Mouse (Mus musculus) liver, embryonic 16.5 days (tissue): Measurements from ENCODE around the gene Impdh1. TPM values are rescaled to one million over a fixed set of nuclear protein-coding genes. Genes with fewer than 3 reads are reported as not detected.

Source experiments
- ATAC-seq: fragments of 200-750 bp; cut with Nextera tagmentation; 2 replicates; pipeline ENCODE4 v1.8.0; 2017; ENCODE audit warnings: low read depth, mild to moderate bottlenecking, moderate number of reproducible peaks, moderate library complexity
- H3K27ac ChIP-seq: fragments of 300-500 bp; sonication (generic); 2 replicates; pipeline ENCODE4 v1.5.1; 2014; ENCODE audit warnings: mild to moderate bottlenecking, low read length
- H3K27me3 ChIP-seq: fragments of 300-500 bp; sonication (generic); 2 replicates; pipeline ENCODE4 v1.6.1; 2014; ENCODE audit warnings: low read depth, low read length, mixed read lengths; ENCODE audit not compliant: control insufficient read depth, insufficient read depth
- H3K36me3 ChIP-seq: fragments of 300-500 bp; sonication (generic); 2 replicates; pipeline ENCODE4 v1.6.1; 2014; ENCODE audit warnings: mild to moderate bottlenecking; ENCODE audit not compliant: control insufficient read depth, insufficient read depth
- H3K4me1 ChIP-seq: fragments of 300-500 bp; sonication (generic); 2 replicates; pipeline ENCODE4 v1.6.1; 2014; ENCODE audit warnings: low read depth, low read length, mixed read lengths; ENCODE audit not compliant: control insufficient read depth
- H3K4me2 ChIP-seq: fragments of 300-500 bp; sonication (generic); 2 replicates; pipeline ENCODE4 v1.6.1; 2014; ENCODE audit warnings: low read depth, low read length, mixed read lengths
- H3K4me3 ChIP-seq: fragments of 300-500 bp; sonication (generic); 2 replicates; pipeline ENCODE4 v1.5.1; 2014; ENCODE audit warnings: low read depth, mild to moderate bottlenecking, low read length
- H3K9ac ChIP-seq: fragments of 300-500 bp; sonication (generic); 2 replicates; pipeline ENCODE4 v1.6.1; 2014; ENCODE audit warnings: low read depth, low read length
- H3K9me3 ChIP-seq: fragments of 300-500 bp; sonication (generic); replicated peaks from 2 replicates; pipeline ENCODE4 v1.6.1; 2016; ENCODE audit warnings: low read length; ENCODE audit not compliant: control insufficient read depth
- WGBS: fragments of 180-500 bp; shearing (Covaris S2); extraction: QIAGEN DNeasy Blood & Tissue Kit; methylation state at CpG from one replicate; pipeline ENCODE4 v1.1.7; 2014; ENCODE audit not compliant: insufficient replicate concordance; 5-methylcytosine and 5-hydroxymethylcytosine counted together
- polyA plus RNA-seq: library from polyadenylated mRNA; unstranded; fragments of >200 nt; fragmentation: Nextera tagmentation; extraction: Ambion mirVana; gene quantifications from 2 replicates; pipeline ENCODE4 v1.2.1, GENCODE M21; 2015

Impdh1 gene
- 8.4 and 10.0 TPM in 2 replicates for polyA plus RNA-seq

- Histone ChIP-seq H3K4me3 (peak within 1 kb of the TSS; percentile 70), H3K4me2 (peak within 1 kb of the TSS; percentile 88), H3K9me3 (no peaks in the 10 kb centered on the region), H3K9ac (peak within 1 kb of the TSS; percentile 61), H3K36me3 (no peaks in the 10 kb centered on the region), H3K4me1 (peaks cover 20% of the 10 kb centered on the region), H3K27ac (no peak within 1 kb of the TSS), H3K27me3 (peaks cover 22% of the 10 kb centered on the region)
- WGBS, result under 1% methylated on average over 55 of the region's 56 CpGs
- peak; percentile 73 for ATAC-seq
These were observed at the start of gene Impdh1 for GRCm38 (mm10) chr6:29215881-29216501. Impdh1 (minus strand) TSS chr6:29216364.

- Histone ChIP-seq H3K36me3 (no peaks in the 10 kb centered on the region), H3K9me3 (no peaks in the 10 kb centered on the region), H3K4me3 (no peak overlapping the region), H3K4me1 (no peaks in the 10 kb centered on the region; the same call in none of the 2 replicates), H3K27me3 (no peaks in the 10 kb centered on the region), H3K27ac (no peak overlapping the region), H3K9ac (no peak overlapping the region), H3K4me2 (no peak overlapping the region)
- WGBS, result 66% methylated on average over 3 of the region's 3 CpGs
- no peak for ATAC-seq
These were observed 48.3 kb upstream of the Impdh1 start for GRCm38 (mm10) chr6:29264456-29264781.

GRCm38 (mm10) chr6:29263650-29264455, 47.7 kb upstream of the Impdh1 start:
- Histone ChIP-seq H3K4me3 (no peak overlapping the region), H3K4me1 (no peaks in the 10 kb centered on the region; the same call in none of the 2 replicates), H3K9me3 (no peaks in the 10 kb centered on the region), H3K27ac (no peak overlapping the region), H3K4me2 (no peak overlapping the region), H3K27me3 (no peaks in the 10 kb centered on the region), H3K36me3 (no peaks in the 10 kb centered on the region), H3K9ac (no peak overlapping the region)
- 53% methylated on average over 6 of the region's 6 CpGs for WGBS
- no peak for ATAC-seq

- Histone ChIP-seq H3K4me3 (no peak overlapping the region), H3K27me3 (no peaks in the 10 kb centered on the region), H3K27ac (no peak overlapping the region), H3K4me2 (no peak overlapping the region), H3K4me1 (no peaks in the 10 kb centered on the region; the same call in 1 of the 2 replicates), H3K9ac (no peak overlapping the region), H3K9me3 (no peaks in the 10 kb centered on the region), H3K36me3 (no peaks in the 10 kb centered on the region)
- 48% methylated on average over 5 of the region's 5 CpGs for WGBS
- ATAC-seq, result no peak
These were observed 45.7 kb upstream of the Impdh1 start for GRCm38 (mm10) chr6:29261831-29262230.

GRCm38 (mm10) chr6:29259418-29259817, 43.3 kb upstream of the Impdh1 start:
- Histone ChIP-seq H3K4me2 (no peak overlapping the region), H3K4me1 (no peaks in the 10 kb centered on the region), H3K36me3 (no peaks in the 10 kb centered on the region), H3K27ac (no peak overlapping the region), H3K9ac (no peak overlapping the region), H3K27me3 (no peaks in the 10 kb centered on the region), H3K4me3 (no peak overlapping the region), H3K9me3 (no peaks in the 10 kb centered on the region)
- no peak for ATAC-seq
- WGBS, result 38% methylated on average over 1 of the region's 1 CpGs

GRCm38 (mm10) chr6:29247072-29247471, 30.9 kb upstream of the Impdh1 start:
- Histone ChIP-seq H3K9me3 (no peaks in the 10 kb centered on the region), H3K36me3 (no peaks in the 10 kb centered on the region), H3K27me3 (no peaks in the 10 kb centered on the region), H3K9ac (no peak overlapping the region), H3K4me1 (peaks cover 7% of the 10 kb centered on the region), H3K27ac (no peak overlapping the region; the same call in 1 of the 2 replicates), H3K4me2 (no peak overlapping the region), H3K4me3 (no peak overlapping the region)
- no peak for ATAC-seq
- WGBS, result 49% methylated on average over 4 of the region's 4 CpGs

- H3K9ac ChIP-seq, result no peak overlapping the region
- WGBS, result 51% methylated on average over 5 of the region's 5 CpGs
- H3K9me3 ChIP-seq, result no peaks in the 10 kb centered on the region
These were observed 30.4 kb upstream of the Impdh1 start for GRCm38 (mm10) chr6:29246585-29246984.

GRCm38 (mm10) chr6:29246183-29246582, 30.0 kb upstream of the Impdh1 start:
- ATAC-seq, result peak; percentile 69
- Histone ChIP-seq H3K4me2 (peak overlapping the region; percentile 9; the same call in 1 of the 2 replicates), H3K36me3 (no peaks in the 10 kb centered on the region), H3K4me3 (no peak overlapping the region), H3K27me3 (no peaks in the 10 kb centered on the region), H3K4me1 (peaks cover 7% of the 10 kb centered on the region), H3K9me3 (no peaks in the 10 kb centered on the region), H3K27ac (peak overlapping the region; percentile 67), H3K9ac (no peak overlapping the region)
- 52% methylated on average over 3 of the region's 3 CpGs for WGBS

More at GRCm38 (mm10) chr6:29246585-29246984, 30.4 kb upstream of the Impdh1 start:
- Histone ChIP-seq H3K4me2 (no peak overlapping the region), H3K4me3 (no peak overlapping the region), H3K4me1 (peaks cover 7% of the 10 kb centered on the region), H3K36me3 (no peaks in the 10 kb centered on the region), H3K27me3 (no peaks in the 10 kb centered on the region), H3K27ac (no peak overlapping the region; the same call in 1 of the 2 replicates)
- peak; percentile 55; the same call in 1 of the 2 replicates for ATAC-seq
